Mouse (Mus musculus) thymus, adult 2 months (tissue): ENCODE measurements around the gene Rpa3. TPM values are rescaled to one million over a fixed set of nuclear protein-coding genes. Genes with fewer than 3 reads are reported as not detected.

Source experiments
- DNase-seq: peaks from one replicate; pipeline ENCODE4 v3.0.0; 2021
- H3K27ac ChIP-seq: fragments of 200-500 bp; 2 replicates; pipeline ENCODE4 v1.5.1; 2012; ENCODE audit warnings: low read length, control low read depth; ENCODE audit not compliant: control insufficient read depth, insufficient read depth
- H3K27me3 ChIP-seq: fragments of 200-500 bp; 2 replicates; pipeline ENCODE4 v1.6.1; 2012; ENCODE audit warnings: mild to moderate bottlenecking, low read length, moderate library complexity, mixed read lengths; ENCODE audit not compliant: control insufficient read depth, insufficient read depth
- H3K36me3 ChIP-seq: fragments of 200-500 bp; 2 replicates; pipeline ENCODE4 v1.6.1; 2012; ENCODE audit warnings: mild to moderate bottlenecking, low read length, moderate library complexity; ENCODE audit not compliant: control insufficient read depth, insufficient read depth
- H3K4me1 ChIP-seq: fragments of 200-500 bp; replicated peaks from 2 replicates; pipeline ENCODE4 v1.6.1; 2012; ENCODE audit warnings: low read length; ENCODE audit not compliant: control insufficient read depth, insufficient read depth
- H3K4me3 ChIP-seq: fragments of 200-500 bp; 2 replicates; pipeline ENCODE4 v1.5.1; 2012; ENCODE audit warnings: mild to moderate bottlenecking, low read length, control low read depth, moderate library complexity; ENCODE audit not compliant: control insufficient read depth, insufficient read depth
- CTCF ChIP-seq: fragments of 200-500 bp; IDR thresholded peaks from 2 replicates; pipeline ENCODE4 v1.5.1; 2012; ENCODE audit warnings: mild to moderate bottlenecking, control low read depth, low read length, moderate library complexity, borderline replicate concordance; ENCODE audit not compliant: control insufficient read depth, poor library complexity, insufficient read depth; ENCODE audit errors: extremely low read depth
- POLR2A ChIP-seq: fragments of 200-500 bp; IDR thresholded peaks from 2 replicates; pipeline ENCODE4 v1.6.1; 2012; ENCODE audit warnings: mild to moderate bottlenecking, low read length, control low read depth, moderate library complexity; ENCODE audit not compliant: control insufficient read depth, poor library complexity, insufficient read depth; ENCODE audit errors: extremely low read depth
- WGBS: fragments of 180-500 bp; shearing (Covaris S2); methylation state at CpG from one replicate; pipeline ENCODE4 v1.1.7; 2018; 5-methylcytosine and 5-hydroxymethylcytosine counted together
- polyA plus RNA-seq: library from polyadenylated mRNA; depleted of rRNA; stranded (reverse); fragments of >200 nt; gene quantifications from 2 replicates; pipeline ENCODE4 v1.2.3, GENCODE M21; 2012

Rpa3 gene
- polyA plus RNA-seq, 1 experiment = 12.6 TPM

- H3K36me3 ChIP-seq = no peaks in the 10 kb centered on the region
- no peak overlapping the region for H3K4me3 ChIP-seq
- no peak for DNase-seq
- no peaks in the 10 kb centered on the region for H3K27me3 ChIP-seq
- H3K4me1 ChIP-seq = peaks cover 4% of the 10 kb centered on the region; the same call in 1 of the 2 replicates
- no peak for TF ChIP-seq CTCF
- no peak for TF ChIP-seq POLR2A
- 97% methylated on average over 3 of the region's 3 CpGs for WGBS
- H3K27ac ChIP-seq = no peak overlapping the region
Observed at GRCm38 (mm10) chr6:8286146-8286545, 27.2 kb upstream of the Rpa3 start.

GRCm38 (mm10) chr6:8285401-8285960 lies 26.5 kb upstream of the Rpa3 start:
- no peak overlapping the region for H3K4me3 ChIP-seq
- TF ChIP-seq POLR2A = no peak
- no peak for TF ChIP-seq CTCF
- WGBS = 63% methylated on average over 3 of the region's 3 CpGs
- no peak for DNase-seq
- H3K27ac ChIP-seq = no peak overlapping the region
- H3K27me3 ChIP-seq = no peaks in the 10 kb centered on the region
- H3K4me1 ChIP-seq = peaks cover 4% of the 10 kb centered on the region; the same call in 1 of the 2 replicates
- no peaks in the 10 kb centered on the region for H3K36me3 ChIP-seq

GRCm38 (mm10) chr6:8283255-8283654 lies 24.3 kb upstream of the Rpa3 start:
- TF ChIP-seq POLR2A (no peak), CTCF (no peak)
- 64% methylated on average over 4 of the region's 4 CpGs for WGBS
- Histone ChIP-seq H3K27ac (peak overlapping the region; percentile 35; the same call in 1 of the 2 replicates), H3K4me3 (no peak overlapping the region), H3K36me3 (0 out of 2 replicates have a peak, but pooled peaks cover 3% of the 10 kb centered on the region), H3K27me3 (no peaks in the 10 kb centered on the region), H3K4me1 (peaks cover 4% of the 10 kb centered on the region; the same call in 1 of the 2 replicates)
- DNase-seq = no peak

- no peak overlapping the region for H3K27ac ChIP-seq
- WGBS = 91% methylated on average over 5 of the region's 5 CpGs
- 0 out of 2 replicates have a peak, but pooled peaks cover 3% of the 10 kb centered on the region for H3K36me3 ChIP-seq
- peaks cover 4% of the 10 kb centered on the region for H3K4me1 ChIP-seq
- H3K4me3 ChIP-seq = no peak overlapping the region
- H3K27me3 ChIP-seq = no peaks in the 10 kb centered on the region
- no peak for TF ChIP-seq POLR2A
- TF ChIP-seq CTCF = no peak
- DNase-seq = peak; percentile 40
Observed at GRCm38 (mm10) chr6:8278426-8279002, 19.5 kb upstream of the Rpa3 start.

GRCm38 (mm10) chr6:8276431-8276830 lies 17.5 kb upstream of the Rpa3 start:
- Histone ChIP-seq H3K36me3 (0 out of 2 replicates have a peak, but pooled peaks cover 3% of the 10 kb centered on the region), H3K4me1 (peaks cover 2% of the 10 kb centered on the region), H3K4me3 (no peak overlapping the region), H3K27me3 (no peaks in the 10 kb centered on the region), H3K27ac (no peak overlapping the region; the same call in 1 of the 2 replicates)
- no peak for DNase-seq
- 90% methylated on average over 4 of the region's 4 CpGs for WGBS
- TF ChIP-seq CTCF (no peak), POLR2A (no peak)

DNA sequence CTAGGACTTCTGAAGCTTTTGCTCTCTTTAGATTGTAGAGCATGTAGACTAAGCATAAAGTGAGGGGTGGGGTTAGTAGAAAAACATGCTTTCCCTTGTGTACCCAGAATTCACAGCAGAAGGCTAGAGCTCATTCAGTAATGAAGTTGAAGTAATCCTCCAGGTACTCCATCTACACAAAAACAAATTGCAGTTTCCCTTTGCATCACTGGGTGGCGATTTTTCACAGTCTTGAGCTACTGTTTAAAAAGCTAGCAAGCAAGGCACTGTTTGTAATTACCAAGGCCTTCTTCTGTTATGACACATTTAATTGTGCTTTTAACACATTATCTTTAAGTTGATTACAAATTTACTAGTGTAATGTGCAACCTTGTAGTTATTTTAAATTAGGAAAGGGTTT lies 16.1 kb upstream of the Rpa3 start:
- no peak for TF ChIP-seq POLR2A
- TF ChIP-seq CTCF = no peak
- H3K4me1 ChIP-seq = peaks cover 2% of the 10 kb centered on the region
- no peak overlapping the region; the same call in 1 of the 2 replicates for H3K27ac ChIP-seq
- 0 out of 2 replicates have a peak, but pooled peaks cover 3% of the 10 kb centered on the region for H3K36me3 ChIP-seq
- DNase-seq = peak; percentile 92
- no peak overlapping the region for H3K4me3 ChIP-seq
- WGBS = 9% methylated on average over 1 of the region's 1 CpGs
- no peaks in the 10 kb centered on the region for H3K27me3 ChIP-seq

DNA sequence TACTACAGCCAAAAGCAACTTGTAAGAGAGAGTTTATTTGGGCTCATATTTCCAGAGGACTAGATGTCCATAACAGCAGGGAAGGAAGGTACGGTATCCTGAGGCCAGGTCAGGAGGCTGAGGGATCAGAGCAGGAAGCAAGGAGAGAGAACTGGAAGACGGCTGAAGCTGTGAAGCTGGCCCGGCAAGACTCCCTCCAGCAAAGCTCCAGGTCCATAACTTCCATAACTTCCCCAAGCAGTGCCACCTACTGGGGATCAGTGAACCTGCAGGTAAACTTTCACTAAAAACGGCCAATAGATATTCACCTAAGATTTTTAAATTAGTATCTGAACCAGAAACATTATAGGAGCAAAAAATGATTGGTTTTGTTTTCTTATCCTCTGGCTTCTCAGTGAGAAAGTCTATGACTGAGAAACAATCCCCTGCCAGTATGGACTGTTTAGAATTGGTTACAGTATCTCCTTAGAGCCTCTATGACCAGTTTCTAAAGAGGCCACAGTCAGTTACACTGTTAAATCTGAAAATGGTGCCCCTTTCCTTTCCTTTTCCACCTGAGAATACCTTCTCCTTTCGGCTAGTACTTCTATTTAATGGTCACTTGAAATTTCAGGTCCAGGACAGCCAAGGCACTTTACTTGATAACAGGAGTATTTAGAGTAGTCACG lies 15.5 kb upstream of the Rpa3 start:
- DNase-seq = peak; percentile 65
- TF ChIP-seq CTCF = peak; percentile 76; the same call in 1 of the 2 replicates
- TF ChIP-seq POLR2A = no peak
- no peak overlapping the region for H3K4me3 ChIP-seq
- no peaks in the 10 kb centered on the region for H3K27me3 ChIP-seq
- H3K36me3 ChIP-seq = 0 out of 2 replicates have a peak, but pooled peaks cover 3% of the 10 kb centered on the region
- peaks cover 2% of the 10 kb centered on the region for H3K4me1 ChIP-seq
- WGBS = 54% methylated on average over 6 of the region's 6 CpGs
- H3K27ac ChIP-seq = peak overlapping the region; percentile 17
